Mouse (Mus musculus) lung, adult 2 months (tissue): Measurements from ENCODE around the gene Olfr726.

Experiments used
- CTCF ChIP-seq: fragments of 200-500 bp; IDR thresholded peaks from 2 replicates; pipeline ENCODE4 v1.5.1; 2011; ENCODE audit warnings: mild to moderate bottlenecking, low read length, control low read depth; ENCODE audit not compliant: insufficient read depth
- POLR2A ChIP-seq: fragments of 200-500 bp; IDR thresholded peaks from 2 replicates; pipeline ENCODE4 v1.6.1; 2011; ENCODE audit warnings: low read depth, mild to moderate bottlenecking, control low read depth, low read length, borderline replicate concordance; ENCODE audit errors: extremely low read depth

DNA sequence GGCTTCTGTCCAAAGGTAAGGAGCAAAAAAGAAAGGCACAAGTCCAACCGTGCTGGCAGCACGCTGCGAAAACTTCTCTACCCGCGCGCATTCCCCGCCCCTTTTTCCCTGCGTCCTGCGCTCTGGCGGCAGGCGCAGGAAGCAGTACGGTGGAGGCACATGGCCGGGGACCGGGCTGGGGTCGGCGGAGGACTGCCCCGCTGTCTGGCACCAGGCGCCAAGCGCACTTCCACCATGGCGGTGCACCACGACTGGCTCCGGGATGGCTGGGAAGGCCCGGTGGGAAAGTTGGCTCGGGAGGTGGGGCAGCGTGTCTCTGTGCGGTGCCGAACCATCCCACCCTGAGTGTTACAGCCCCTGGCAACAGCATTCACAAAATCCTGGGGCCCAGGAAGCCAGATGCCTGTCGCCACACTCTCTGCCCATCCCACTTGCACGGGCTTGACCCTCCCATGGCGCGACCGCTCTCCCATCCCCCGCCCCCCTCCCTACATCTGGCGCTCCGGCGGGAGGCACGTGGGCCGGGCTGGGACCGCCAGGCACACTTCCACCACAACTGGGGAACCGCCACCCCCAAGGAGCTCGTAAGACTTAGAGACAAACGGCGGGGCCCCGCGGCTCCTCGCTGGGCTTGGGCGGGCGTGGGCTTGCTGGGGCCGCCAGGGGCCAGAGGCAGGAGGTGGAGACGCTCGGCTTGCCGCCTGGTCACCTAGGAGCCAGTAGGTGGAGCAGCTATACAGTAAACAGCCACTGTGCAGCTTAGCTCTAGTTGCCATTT, 28.6 kb downstream of the Olfr726 start:
- no peak for TF ChIP-seq CTCF
- TF ChIP-seq POLR2A: no peak
